Mouse (Mus musculus) ovary, postnatal 36 days (tissue): Measurements from ENCODE around the gene Asgr1.
"Not testable (repeated sequence)": the region's sequence is repeated elsewhere in the genome, so short reads cannot be mapped to it uniquely, and the experiment has no call there.

Source experiments
- DNase-seq: peaks from one replicate; pipeline ENCODE4 v3.0.0; 2022; ENCODE audit warnings: low spot score, mixed read lengths

Asgr1 gene

DNA sequence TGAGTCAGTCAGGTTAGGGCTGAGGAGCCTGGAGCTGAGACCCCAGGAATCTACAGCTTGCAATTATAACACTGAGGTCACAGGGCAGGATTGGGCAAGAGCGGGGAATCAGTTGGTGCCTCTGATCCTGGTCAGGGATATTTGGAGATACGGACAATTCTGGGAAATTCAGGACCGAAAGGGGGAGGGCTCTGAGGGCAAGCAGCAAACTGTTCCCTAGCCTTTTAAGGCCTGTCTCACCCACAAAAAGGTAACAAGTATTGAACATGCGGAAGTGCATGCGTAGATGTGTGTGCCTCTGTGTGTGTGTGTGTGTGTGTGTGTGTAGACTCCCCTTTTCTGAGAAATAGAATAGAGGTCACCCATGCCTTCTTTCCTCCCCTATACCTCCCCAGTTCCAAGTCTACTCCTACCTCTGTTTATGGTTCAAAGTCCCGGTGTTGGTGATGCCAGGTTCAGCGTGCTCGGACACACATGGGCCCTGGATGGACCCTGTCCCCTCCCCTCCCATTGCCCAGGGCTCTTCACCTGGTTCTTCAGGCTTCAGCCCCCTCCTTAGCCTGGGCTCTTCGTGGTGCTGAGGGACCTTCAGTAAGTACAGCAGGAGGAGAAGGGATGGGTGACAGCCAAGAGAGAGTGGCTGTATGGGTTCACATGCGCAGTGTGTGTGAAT is at the start of gene Asgr1:
Gene Asgr1 (plus strand): TSS at position 188 of the 673 bp plus-strand sequence.
- no peak for DNase-seq

DNA sequence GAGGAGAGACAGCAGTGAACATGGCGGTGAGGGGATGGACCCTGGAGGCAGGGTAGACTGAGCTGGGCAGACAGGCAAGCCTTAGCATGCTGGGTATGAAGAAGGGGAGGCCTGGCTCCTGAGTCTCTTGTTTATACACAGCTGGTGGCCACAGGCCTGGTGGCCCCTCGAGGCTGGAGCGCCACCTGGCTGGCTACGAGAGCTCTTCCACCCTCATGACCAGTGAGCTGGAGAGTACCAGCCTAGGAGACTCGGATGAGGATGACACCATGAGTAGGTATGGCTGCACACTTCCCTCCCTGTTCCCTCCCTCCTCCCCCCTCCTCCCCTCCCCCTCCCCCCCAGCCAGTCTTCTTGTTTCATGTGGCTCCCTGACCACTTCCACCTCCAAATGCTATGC is 48.4 kb upstream of the Asgr1 start:
- no peak for DNase-seq

DNA sequence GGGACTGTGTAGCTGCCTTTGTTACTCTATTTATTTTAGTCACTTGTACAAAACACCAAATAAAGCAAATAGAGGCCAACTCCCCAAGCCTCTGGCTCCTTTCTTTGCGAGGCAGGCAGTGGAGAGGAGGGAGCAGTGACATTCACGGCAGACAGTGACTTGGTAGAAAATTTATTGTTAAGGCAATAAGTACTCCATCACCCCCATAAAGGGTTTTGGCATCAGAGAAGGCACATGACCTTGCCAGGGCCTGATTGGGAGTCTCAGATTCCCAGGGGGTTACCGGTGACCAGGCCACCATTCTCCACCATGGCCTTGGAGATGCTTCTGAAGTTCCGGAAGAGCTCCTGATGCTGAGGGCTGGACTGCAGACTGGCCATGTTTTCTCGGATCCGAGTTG is 43.9 kb upstream of the Asgr1 start:
- peak; percentile 2 for DNase-seq

GRCm38 (mm10) chr11:70010548-70010947 is 43.3 kb upstream of the Asgr1 start:
- DNase-seq: peak; percentile 3

DNA sequence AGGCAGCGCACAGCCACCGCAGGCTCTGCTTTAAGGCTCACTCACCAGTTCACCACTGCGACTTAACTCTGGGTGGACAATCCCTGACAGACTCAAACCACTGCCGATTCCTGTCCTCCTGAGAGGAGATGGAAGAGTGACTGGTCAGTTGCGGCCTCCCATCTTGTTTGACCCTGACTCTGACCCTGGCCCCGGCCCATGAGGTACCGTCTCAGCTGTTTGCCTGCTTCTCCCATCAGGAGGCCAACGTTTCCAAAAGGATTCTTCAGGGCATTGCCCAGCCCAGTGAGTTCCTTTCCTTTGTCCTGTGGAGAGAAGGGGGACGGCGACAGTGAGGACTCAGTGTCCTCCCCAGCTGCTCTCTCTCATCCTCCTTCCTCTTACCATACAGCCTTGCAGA is 42.9 kb upstream of the Asgr1 start:
- DNase-seq: no peak

DNA sequence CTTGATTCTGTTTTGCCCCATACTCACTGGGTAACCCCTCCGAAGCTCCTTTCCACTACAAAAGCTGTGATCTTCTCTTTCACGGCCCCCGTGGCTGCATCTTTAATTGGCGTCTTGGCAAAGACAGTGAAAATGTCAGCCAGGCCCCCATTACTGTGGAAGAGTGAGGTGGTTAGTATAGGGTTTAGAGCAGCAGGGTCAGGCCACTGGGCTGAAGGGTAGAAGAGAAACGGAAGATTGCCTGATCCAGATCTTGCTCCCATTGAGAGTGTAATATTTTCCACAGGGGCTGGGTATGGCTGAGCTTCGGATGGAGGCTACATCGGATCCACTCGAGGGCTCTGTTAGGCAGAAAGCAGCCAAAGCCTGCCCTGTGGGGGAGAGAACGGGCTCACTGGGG is 41.0 kb upstream of the Asgr1 start:
- DNase-seq: no peak

GRCm38 (mm10) chr11:70013408-70013807 is 40.5 kb upstream of the Asgr1 start:
- DNase-seq: no peak

GRCm38 (mm10) chr11:70014051-70014450 is 39.8 kb upstream of the Asgr1 start:
- no peak for DNase-seq

DNA sequence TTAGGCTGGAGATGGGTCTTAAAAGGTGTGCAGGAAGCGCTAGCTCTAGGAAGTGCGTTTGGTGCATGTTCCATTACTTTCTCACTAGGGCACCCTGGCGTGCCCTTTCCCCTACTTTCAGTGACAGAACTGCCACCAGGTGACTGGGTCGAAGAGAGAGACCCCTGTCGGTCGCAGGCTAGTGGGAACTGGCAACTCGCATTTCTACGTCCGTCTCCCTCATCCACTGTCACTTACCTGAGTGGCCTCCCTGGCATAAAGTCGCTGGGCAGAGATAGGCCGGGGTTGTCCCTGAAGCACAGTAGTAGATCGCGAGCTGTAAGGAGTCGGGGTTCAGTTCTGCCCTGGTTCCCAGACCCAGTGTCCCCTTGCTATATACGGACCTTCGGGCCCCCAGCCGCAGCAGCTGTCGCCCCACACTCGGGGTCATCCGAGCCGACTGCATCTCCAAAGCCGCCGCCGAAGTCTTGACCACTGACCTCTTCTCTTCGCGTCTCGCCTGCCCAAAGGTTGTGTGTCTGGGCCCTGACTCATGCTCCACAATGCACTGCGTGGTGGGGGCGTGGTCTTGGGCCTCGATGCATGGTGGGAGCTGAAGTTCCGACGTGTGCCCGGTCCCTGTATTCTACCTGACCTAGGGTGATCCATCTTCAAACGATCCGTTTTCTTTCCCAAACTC is 38.9 kb upstream of the Asgr1 start, which contains the start of gene Acadvl:
Gene Acadvl (minus strand): TSS at position 532 of the 679 bp plus-strand sequence.
- DNase-seq: peak; percentile 86

GRCm38 (mm10) chr11:70015677-70016076 is 38.2 kb upstream of the Asgr1 start:
- DNase-seq: no peak

GRCm38 (mm10) chr11:70016177-70016576 is 37.7 kb upstream of the Asgr1 start:
- DNase-seq: not testable (repeated sequence)

GRCm38 (mm10) chr11:70016669-70017068 is 37.2 kb upstream of the Asgr1 start, which contains the start of gene Dlg4:
TSS of gene Dlg4 (plus strand) at chr11:70016942.
- no peak for DNase-seq

DNA sequence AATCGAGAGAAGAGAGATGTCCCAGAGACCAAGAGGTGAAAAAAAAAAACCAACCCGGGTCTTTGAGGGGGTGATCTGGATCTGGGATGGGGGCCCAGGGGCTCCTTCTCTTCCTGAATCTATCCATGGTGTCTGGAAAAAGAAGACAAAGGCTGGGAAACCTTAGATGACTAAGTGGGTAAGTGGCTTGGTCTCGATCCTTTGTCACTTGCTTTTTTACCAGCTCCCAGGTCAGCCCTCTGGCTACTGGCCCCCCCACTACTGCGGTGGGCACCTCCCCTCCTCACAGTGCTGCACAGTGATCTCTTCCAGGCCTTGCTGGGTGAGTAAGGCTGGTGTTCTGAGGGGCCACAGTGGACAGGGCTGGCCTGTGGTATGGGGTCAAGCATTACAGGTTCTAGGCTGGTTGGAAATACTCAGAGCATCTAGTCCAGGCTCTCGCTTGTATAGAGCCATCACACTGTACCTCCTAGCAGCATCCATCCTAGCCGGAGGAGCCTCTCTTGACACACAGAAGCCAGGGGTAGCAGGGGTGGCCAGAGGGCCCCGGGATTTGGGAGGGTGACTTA is 36.6 kb upstream of the Asgr1 start:
- no peak for DNase-seq

GRCm38 (mm10) chr11:70018131-70018990 is 35.5 kb upstream of the Asgr1 start:
- DNase-seq: no peak

DNA sequence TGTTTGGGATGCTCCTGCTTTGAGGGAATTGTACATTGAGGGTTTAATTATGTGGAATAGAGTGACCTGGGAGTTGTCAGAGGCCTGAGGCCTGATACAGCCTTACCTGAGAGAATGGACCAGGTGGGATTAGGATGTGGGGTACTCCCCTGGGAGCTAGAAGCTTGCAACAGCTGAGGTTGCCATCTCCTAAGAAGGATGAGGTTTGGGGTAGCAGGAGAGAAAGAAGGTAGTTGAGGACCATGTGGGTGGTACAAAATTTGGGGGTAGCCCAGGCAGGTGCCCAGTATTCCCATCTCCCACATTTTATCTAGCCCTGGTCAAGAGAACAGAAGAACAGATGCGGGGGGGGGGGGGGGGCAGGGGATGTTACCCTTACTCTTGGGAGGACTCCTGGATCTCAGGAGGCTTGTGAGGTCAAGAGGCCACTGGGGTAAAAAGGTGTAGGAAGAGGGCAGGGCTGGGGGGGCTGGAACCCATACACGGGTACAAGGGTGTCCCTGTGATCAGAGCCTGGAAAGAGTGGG is 34.3 kb upstream of the Asgr1 start:
- no peak for DNase-seq

DNA sequence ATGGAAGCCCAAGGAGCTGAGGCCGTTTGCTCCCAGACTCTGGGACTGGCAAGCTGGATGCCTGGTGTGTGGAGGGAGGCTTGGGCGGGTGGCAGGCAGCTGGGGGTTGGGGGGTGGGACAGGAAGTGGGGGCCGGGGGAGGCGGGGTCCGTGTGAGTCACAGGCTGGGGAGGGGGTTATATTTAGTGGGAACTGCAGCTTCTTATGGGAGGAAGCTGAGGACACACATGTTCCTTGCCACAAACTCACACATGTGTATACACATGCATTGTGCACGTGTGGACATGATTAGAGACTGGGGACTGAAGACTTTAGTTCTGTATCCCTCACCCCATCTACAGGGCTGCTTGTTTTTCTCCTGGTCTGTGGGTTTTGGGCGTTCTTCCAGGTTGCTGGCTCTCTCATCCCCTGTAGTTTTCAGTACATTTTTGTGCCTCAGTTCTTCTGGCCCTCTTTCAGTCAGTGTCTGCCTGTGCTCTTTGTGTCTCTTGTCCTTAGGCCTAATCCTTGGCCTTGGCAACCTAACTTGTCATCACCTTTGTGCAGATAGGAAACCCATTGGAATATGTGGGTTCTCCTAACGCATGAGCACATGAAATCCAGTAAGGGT is 33.8 kb upstream of the Asgr1 start:
- DNase-seq: no peak

DNA sequence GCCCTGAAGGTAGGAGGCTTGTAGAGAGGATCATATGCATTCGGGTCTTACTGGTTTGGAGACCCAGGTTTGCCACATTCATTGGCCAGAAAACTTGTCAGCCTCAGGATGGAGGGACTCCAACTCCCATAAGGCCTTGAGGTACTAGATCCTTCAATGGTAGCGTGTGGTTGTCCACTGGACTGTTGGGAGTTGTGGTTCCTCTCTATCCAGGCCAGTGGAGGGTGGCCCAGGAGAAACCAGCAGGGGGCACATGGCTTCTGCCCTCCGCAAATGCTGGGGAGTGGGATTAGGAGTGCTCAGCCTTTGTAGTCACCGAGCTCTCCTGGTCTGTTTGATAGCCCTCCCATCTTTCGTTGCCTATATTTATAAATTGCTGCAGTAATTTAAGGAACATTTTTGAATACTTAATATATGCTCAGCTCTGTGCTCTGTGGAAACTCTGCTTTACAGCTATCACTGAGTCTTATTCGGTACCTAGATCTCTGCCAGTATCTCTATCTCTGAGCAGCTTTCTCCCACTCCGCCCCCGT is 33.1 kb upstream of the Asgr1 start:
- peak; percentile 66 for DNase-seq

- peak; percentile 94 for DNase-seq
Measured at GRCm38 (mm10) chr11:70021264-70022132, 32.4 kb upstream of the Asgr1 start.

DNA sequence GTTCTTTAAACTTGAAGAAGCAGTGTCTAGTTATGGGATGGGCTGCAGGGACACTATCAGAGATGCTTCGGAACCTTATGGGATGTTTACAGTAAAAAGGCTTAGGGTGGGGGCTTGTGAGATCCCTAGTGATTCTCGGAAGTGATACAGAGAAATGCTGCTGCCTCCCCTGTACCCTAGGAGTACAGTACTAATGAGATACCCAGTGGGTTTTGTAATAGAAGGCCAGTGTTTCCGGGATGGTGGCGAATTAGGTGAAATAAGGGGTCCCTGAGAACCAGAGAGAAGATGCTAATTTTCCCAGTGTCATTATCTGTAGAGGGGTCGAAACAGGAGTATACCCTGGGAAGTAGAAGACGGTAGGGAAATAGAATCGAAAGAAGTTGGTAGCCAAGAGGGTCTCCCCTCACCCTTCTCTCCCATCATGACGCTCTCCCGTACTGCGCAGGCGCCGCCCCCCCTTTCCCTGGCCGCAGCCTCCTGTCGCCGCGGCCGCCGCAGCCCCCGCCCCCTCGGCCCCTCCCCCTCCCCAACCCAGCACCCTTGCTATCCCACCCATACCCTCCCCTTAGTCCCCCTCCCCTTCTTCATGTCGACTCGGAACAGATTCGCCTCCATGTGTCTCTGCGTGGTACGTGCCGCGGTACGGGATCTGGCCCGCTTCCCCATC is 30.3 kb upstream of the Asgr1 start:
- DNase-seq: no peak

DNA sequence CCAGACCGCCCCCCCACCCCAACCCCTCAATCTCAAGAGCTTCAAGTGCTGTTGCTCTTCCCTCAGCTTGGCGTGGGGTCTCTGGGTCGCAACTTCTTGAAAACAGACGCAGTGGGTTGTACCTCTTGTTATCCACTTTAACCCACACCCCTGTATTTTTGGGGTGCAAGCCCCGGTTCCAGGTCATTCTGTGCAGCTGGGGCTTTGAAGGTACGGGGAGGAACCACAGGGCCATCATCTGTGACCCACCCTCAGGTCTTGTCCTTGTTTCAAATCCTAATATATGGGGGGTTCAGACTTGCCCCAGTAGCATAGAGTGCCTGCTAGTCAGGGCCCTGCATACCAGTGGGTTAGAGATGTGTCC is 29.8 kb upstream of the Asgr1 start:
- DNase-seq: no peak
